Mouse (Mus musculus): Measurements from ENCODE around the gene Ubash3b. TPM values are rescaled to one million over a fixed set of nuclear protein-coding genes. Genes with fewer than 3 reads are reported as not detected.

Gene Ubash3b
- total RNA-seq, 1 experiment = 2.8 TPM

DNA sequence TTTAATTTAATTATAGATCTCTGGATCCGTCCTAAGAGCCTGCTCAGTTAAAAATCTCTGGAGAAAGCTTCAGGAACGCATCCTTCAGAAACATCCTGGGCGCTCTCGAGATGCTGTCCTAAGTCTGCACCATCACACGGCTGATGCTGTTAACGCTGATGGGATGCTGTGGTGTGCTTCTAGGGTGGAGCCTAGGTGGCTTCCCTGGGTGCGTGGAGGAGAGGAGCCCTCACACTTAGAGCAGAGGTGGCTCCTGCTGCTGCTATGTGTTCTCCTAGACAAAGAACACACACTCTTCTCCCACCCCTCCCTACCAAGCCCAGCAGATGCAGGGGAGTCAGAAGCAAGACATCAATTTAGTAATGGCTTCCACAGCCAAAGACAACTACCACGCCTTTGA is 61.6 kb downstream of the Ubash3b start:
- Histone ChIP-seq H3K4me1 (ENCODE audit: control insufficient read depth in 2 of 2, insufficient read depth in 2 of 2, low read length in 2 of 2, poor library complexity in 1 of 2) (no peaks in the 10 kb centered on the region), H3K9ac (ENCODE audit: insufficient read depth, low read depth, low read length, poor library complexity, severe bottlenecking) (no peak overlapping the region), H3K36me3 (ENCODE audit: control insufficient read depth, insufficient read depth, low read length, poor library complexity, severe bottlenecking) (no peaks in the 10 kb centered on the region), H3K27ac (ENCODE audit: insufficient read depth, low read depth, low read length, poor library complexity, severe bottlenecking) (no peak overlapping the region), H3K4me3 (ENCODE audit: insufficient read depth in 1 of 2, low read depth in 1 of 2, low read length in 2 of 2, poor library complexity in 1 of 2, severe bottlenecking in 1 of 2) (no peak overlapping the region), H3K9me3 (ENCODE audit: control insufficient read depth, insufficient read depth, low read depth, low read length) (no peaks in the 10 kb centered on the region)
- no peak for DNase-seq (ENCODE audit: low read depth, low spot score)
- TF ChIP-seq MAFK (IDR thresholded peaks at IDR 0.05; ENCODE audit: insufficient read depth, low read depth, low read length) = no peak
- no peak for TF ChIP-seq HCFC1 (IDR thresholded peaks at IDR 0.05; ENCODE audit: borderline replicate concordance, insufficient read depth, low read length)
- no peak for TF ChIP-seq CHD2 (IDR thresholded peaks at IDR 0.05; ENCODE audit: low read depth, low read length)
- TF ChIP-seq ZC3H11A (IDR thresholded peaks at IDR 0.05; ENCODE audit: borderline replicate concordance, low read depth, low read length) = no peak
- TF ChIP-seq ZNF384 (IDR thresholded peaks at IDR 0.05; ENCODE audit: low read depth, low read length) = no peak
- in situ Hi-C loops (cut with MboI; ENCODE audit: low sequenced_read_pairs in 2 of 2, unreplicated experiment in 2 of 2) = no loop called here

DNA sequence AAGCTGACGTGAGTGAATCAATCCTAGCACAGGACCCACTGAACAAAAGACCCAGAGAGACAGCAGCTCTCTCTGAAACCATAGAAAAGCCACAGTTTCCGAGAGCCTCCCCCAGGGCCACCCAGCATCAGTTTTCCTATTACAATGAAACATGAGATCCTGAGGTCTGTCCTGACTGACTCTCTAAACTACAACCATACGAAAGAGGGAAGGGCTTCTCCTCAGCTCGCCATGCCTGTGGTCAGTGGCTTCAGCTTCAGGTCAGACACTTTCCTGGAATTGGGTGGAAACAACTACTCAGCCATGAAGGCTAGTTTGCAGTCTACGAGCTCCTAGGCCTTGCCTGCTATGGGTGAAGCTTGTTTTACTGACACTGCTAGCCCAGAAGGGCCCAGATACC is 62.4 kb downstream of the Ubash3b start:
- no peak for DNase-seq (ENCODE audit: low read depth, low spot score)
- H3K9ac ChIP-seq (ENCODE audit: insufficient read depth, low read depth, low read length, poor library complexity, severe bottlenecking) = no peak overlapping the region
- TF ChIP-seq HCFC1 (IDR thresholded peaks at IDR 0.05; ENCODE audit: borderline replicate concordance, insufficient read depth, low read length) (no peak), MAFK (IDR thresholded peaks at IDR 0.05; ENCODE audit: insufficient read depth, low read depth, low read length) (no peak), CHD2 (IDR thresholded peaks at IDR 0.05; ENCODE audit: low read depth, low read length) (no peak), ZC3H11A (IDR thresholded peaks at IDR 0.05; ENCODE audit: borderline replicate concordance, low read depth, low read length) (no peak), ZNF384 (IDR thresholded peaks at IDR 0.05; ENCODE audit: low read depth, low read length) (no peak)
- H3K4me1 ChIP-seq (ENCODE audit: control insufficient read depth in 2 of 2, insufficient read depth in 2 of 2, low read length in 2 of 2, poor library complexity in 1 of 2) = no peaks in the 10 kb centered on the region
- no peaks in the 10 kb centered on the region for H3K36me3 ChIP-seq (ENCODE audit: control insufficient read depth, insufficient read depth, low read length, poor library complexity, severe bottlenecking)
- in situ Hi-C loops (cut with MboI; ENCODE audit: low sequenced_read_pairs in 2 of 2, unreplicated experiment in 2 of 2) = no loop called here
- no peaks in the 10 kb centered on the region for H3K9me3 ChIP-seq (ENCODE audit: control insufficient read depth, insufficient read depth, low read depth, low read length)
- H3K4me3 ChIP-seq (ENCODE audit: insufficient read depth in 1 of 2, low read depth in 1 of 2, low read length in 2 of 2, poor library complexity in 1 of 2, severe bottlenecking in 1 of 2) = no peak overlapping the region
- H3K27ac ChIP-seq (ENCODE audit: insufficient read depth, low read depth, low read length, poor library complexity, severe bottlenecking) = no peak overlapping the region

DNA sequence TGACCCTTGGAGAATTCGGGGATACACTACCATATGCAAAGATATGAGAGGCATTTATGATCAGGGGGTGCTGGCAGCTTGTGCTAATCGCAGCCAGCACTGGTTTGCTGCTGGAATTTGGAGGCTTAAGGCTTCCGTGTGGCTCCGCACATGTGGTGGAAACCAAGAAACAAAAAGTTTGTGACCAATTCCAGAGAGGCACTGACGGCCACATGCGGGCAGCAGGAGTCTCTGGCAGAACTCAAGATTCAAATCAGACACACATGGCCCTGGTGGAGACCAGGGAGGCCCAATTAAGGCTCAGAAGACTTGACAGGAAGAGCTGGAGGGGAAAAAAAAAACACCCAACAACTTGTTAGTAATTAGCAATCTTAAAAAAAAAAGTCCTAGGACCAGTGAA is 63.4 kb downstream of the Ubash3b start:
- no peak overlapping the region for H3K4me3 ChIP-seq (ENCODE audit: insufficient read depth in 1 of 2, low read depth in 1 of 2, low read length in 2 of 2, poor library complexity in 1 of 2, severe bottlenecking in 1 of 2)
- TF ChIP-seq ZNF384 (IDR thresholded peaks at IDR 0.05; ENCODE audit: low read depth, low read length) (no peak), MAFK (IDR thresholded peaks at IDR 0.05; ENCODE audit: insufficient read depth, low read depth, low read length) (no peak), HCFC1 (IDR thresholded peaks at IDR 0.05; ENCODE audit: borderline replicate concordance, insufficient read depth, low read length) (no peak), ZC3H11A (IDR thresholded peaks at IDR 0.05; ENCODE audit: borderline replicate concordance, low read depth, low read length) (no peak)
- no peaks in the 10 kb centered on the region for H3K4me1 ChIP-seq (ENCODE audit: control insufficient read depth in 2 of 2, insufficient read depth in 2 of 2, low read length in 2 of 2, poor library complexity in 1 of 2)
- no peak overlapping the region for H3K27ac ChIP-seq (ENCODE audit: insufficient read depth, low read depth, low read length, poor library complexity, severe bottlenecking)
- H3K9me3 ChIP-seq (ENCODE audit: control insufficient read depth, insufficient read depth, low read depth, low read length) = no peaks in the 10 kb centered on the region
- no peak for DNase-seq (ENCODE audit: low read depth, low spot score)
- no peak overlapping the region for H3K9ac ChIP-seq (ENCODE audit: insufficient read depth, low read depth, low read length, poor library complexity, severe bottlenecking)
- no peaks in the 10 kb centered on the region for H3K36me3 ChIP-seq (ENCODE audit: control insufficient read depth, insufficient read depth, low read length, poor library complexity, severe bottlenecking)
- in situ Hi-C loops (cut with MboI; ENCODE audit: low sequenced_read_pairs in 2 of 2, unreplicated experiment in 2 of 2) = no loop called here

DNA sequence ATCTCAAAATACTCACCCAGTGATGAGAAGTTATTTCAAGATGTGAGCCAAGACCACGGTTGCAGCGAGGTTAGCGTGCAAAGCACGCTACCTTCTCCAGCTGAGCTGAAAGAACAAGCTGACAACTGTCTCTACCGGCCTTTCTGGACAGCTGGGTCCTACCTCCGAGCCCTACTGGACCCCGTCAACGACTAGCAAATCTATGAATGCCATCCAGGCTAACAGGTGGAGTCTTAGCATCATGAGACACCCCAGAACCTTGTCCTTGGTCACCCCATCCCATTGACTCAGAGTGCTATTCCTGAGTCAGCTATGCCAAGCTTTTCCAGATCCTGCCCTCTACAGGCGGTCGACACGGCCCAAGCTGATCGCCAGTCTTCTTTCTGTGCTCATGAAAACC is 69.5 kb downstream of the Ubash3b start:
- no peaks in the 10 kb centered on the region for H3K36me3 ChIP-seq (ENCODE audit: control insufficient read depth, insufficient read depth, low read length, poor library complexity, severe bottlenecking)
- no peaks in the 10 kb centered on the region for H3K4me1 ChIP-seq (ENCODE audit: control insufficient read depth in 2 of 2, insufficient read depth in 2 of 2, low read length in 2 of 2, poor library complexity in 1 of 2)
- H3K9ac ChIP-seq (ENCODE audit: insufficient read depth, low read depth, low read length, poor library complexity, severe bottlenecking) = no peak overlapping the region
- no peak for TF ChIP-seq ZC3H11A (IDR thresholded peaks at IDR 0.05; ENCODE audit: borderline replicate concordance, low read depth, low read length)
- TF ChIP-seq CHD2 (IDR thresholded peaks at IDR 0.05; ENCODE audit: low read depth, low read length) = no peak
- TF ChIP-seq ZNF384 (IDR thresholded peaks at IDR 0.05; ENCODE audit: low read depth, low read length) = no peak
- no peak for TF ChIP-seq MAFK (IDR thresholded peaks at IDR 0.05; ENCODE audit: insufficient read depth, low read depth, low read length)
- TF ChIP-seq HCFC1 (IDR thresholded peaks at IDR 0.05; ENCODE audit: borderline replicate concordance, insufficient read depth, low read length) = no peak
- no peak overlapping the region for H3K27ac ChIP-seq (ENCODE audit: insufficient read depth, low read depth, low read length, poor library complexity, severe bottlenecking)
- in situ Hi-C loops (cut with MboI; ENCODE audit: low sequenced_read_pairs in 2 of 2, unreplicated experiment in 2 of 2) = no loop called here
- no peaks in the 10 kb centered on the region for H3K9me3 ChIP-seq (ENCODE audit: control insufficient read depth, insufficient read depth, low read depth, low read length)
- H3K4me3 ChIP-seq (ENCODE audit: insufficient read depth in 1 of 2, low read depth in 1 of 2, low read length in 2 of 2, poor library complexity in 1 of 2, severe bottlenecking in 1 of 2) = no peak overlapping the region
- DNase-seq (ENCODE audit: low read depth, low spot score) = no peak

DNA sequence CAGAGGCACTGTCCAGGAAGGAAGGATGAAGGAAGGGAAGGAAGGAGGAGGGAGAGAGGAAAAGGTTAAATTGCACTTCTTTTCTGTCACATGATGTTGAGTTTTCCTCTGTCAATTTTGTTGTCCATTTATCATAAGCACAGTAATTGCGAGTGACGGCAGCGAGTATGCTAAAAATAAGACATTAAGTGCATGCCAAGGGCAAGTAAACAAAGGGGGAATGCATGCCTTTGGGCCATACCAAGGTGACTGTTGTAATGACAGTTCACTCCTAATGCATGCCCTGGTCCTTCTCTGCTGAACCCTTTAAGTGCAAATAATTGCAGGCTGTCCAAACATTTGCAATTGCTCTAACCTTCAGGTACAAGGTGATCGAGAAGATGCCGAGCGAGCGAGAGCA is 70.3 kb downstream of the Ubash3b start:
- no peak for DNase-seq (ENCODE audit: low read depth, low spot score)
- Histone ChIP-seq H3K27ac (ENCODE audit: insufficient read depth, low read depth, low read length, poor library complexity, severe bottlenecking) (no peak overlapping the region), H3K4me3 (ENCODE audit: insufficient read depth in 1 of 2, low read depth in 1 of 2, low read length in 2 of 2, poor library complexity in 1 of 2, severe bottlenecking in 1 of 2) (no peak overlapping the region), H3K9ac (ENCODE audit: insufficient read depth, low read depth, low read length, poor library complexity, severe bottlenecking) (no peak overlapping the region), H3K4me1 (ENCODE audit: control insufficient read depth in 2 of 2, insufficient read depth in 2 of 2, low read length in 2 of 2, poor library complexity in 1 of 2) (no peaks in the 10 kb centered on the region), H3K9me3 (ENCODE audit: control insufficient read depth, insufficient read depth, low read depth, low read length) (no peaks in the 10 kb centered on the region), H3K36me3 (ENCODE audit: control insufficient read depth, insufficient read depth, low read length, poor library complexity, severe bottlenecking) (no peaks in the 10 kb centered on the region)
- in situ Hi-C loops (cut with MboI; ENCODE audit: low sequenced_read_pairs in 2 of 2, unreplicated experiment in 2 of 2) = no loop called here
- no peak for TF ChIP-seq ZC3H11A (IDR thresholded peaks at IDR 0.05; ENCODE audit: borderline replicate concordance, low read depth, low read length)
- TF ChIP-seq CHD2 (IDR thresholded peaks at IDR 0.05; ENCODE audit: low read depth, low read length) = no peak
- TF ChIP-seq MAFK (IDR thresholded peaks at IDR 0.05; ENCODE audit: insufficient read depth, low read depth, low read length) = no peak
- no peak for TF ChIP-seq ZNF384 (IDR thresholded peaks at IDR 0.05; ENCODE audit: low read depth, low read length)
- TF ChIP-seq HCFC1 (IDR thresholded peaks at IDR 0.05; ENCODE audit: borderline replicate concordance, insufficient read depth, low read length) = no peak
